Mouse (Mus musculus): ENCODE data around the gene Lpin2. TPM values are rescaled to one million over a fixed set of nuclear protein-coding genes. Genes with fewer than 3 reads are reported as not detected.

Gene Lpin2
- polyA plus RNA-seq, 1 experiment from 2014 or later: 42.5 TPM

DNA sequence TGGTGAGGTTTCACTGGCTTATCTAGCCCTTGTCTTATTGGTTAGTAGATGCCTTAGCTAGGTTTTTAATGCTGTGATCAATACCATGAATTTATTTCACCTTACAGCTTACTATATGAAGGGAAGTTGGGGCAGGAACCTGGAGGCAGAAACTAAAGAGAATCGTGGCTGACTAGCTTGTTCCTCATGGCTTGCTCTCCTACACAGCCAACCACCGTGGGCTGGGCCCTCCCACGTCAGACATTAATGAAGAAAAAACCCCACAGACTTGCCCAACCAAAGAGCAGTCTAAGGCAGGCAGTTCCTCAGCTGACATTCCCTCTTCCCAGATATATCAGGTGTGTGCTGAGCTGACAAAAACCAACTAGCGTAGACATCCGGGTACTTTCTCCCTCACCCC, 41.3 kb downstream of the Lpin2 start:
- H3K4me2 ChIP-seq (ENCODE audit: low read length): no peak overlapping the region
- H3K36me3 ChIP-seq (ENCODE audit: control insufficient read depth, insufficient read depth, low read length): peaks cover 2% of the 10 kb centered on the region; the same call in 1 of the 2 replicates
- H3K27ac ChIP-seq (ENCODE audit: low read depth, low read length): no peak overlapping the region
- no peaks in the 10 kb centered on the region for H3K4me1 ChIP-seq (ENCODE audit: control insufficient read depth, insufficient read depth, low read depth, low read length)
- no peak overlapping the region for H3K4me3 ChIP-seq (ENCODE audit: low read length)
- H3K27me3 ChIP-seq (replicated peaks; ENCODE audit: control insufficient read depth, insufficient read depth, low read length): no peaks in the 10 kb centered on the region
- no peaks in the 10 kb centered on the region for H3K9me3 ChIP-seq (ENCODE audit: control insufficient read depth, low read length)
- no peak overlapping the region for H3K9ac ChIP-seq (ENCODE audit: low read depth, low read length)
- 79% methylated on average over 5 of the region's 5 CpGs for whole genome bisulfite sequencing
- ATAC-seq: no peak

DNA sequence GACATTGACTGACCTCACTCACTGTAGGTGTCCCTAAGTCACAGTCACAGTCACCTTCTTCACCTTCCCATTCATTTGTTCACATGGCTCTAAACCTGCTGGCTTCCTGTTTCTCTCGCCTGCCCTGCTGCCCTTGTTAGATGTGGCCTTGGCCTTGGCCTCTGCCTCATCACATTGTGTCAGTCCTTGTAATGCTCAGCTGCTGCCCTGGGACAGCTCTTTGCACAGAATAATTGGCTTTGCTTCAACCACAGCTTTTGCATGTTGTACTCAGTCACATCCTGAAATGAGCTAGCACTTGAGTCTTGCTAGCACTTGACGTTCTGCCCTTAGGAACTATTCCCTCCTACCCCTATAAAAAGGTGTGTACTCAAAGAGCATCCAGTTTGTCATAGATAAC, 42.2 kb downstream of the Lpin2 start:
- ATAC-seq: no peak
- no peak overlapping the region for H3K27ac ChIP-seq (ENCODE audit: low read depth, low read length)
- H3K4me3 ChIP-seq (ENCODE audit: low read length): no peak overlapping the region
- H3K36me3 ChIP-seq (ENCODE audit: control insufficient read depth, insufficient read depth, low read length): peaks cover 2% of the 10 kb centered on the region; the same call in 1 of the 2 replicates
- H3K27me3 ChIP-seq (replicated peaks; ENCODE audit: control insufficient read depth, insufficient read depth, low read length): no peaks in the 10 kb centered on the region
- H3K9ac ChIP-seq (ENCODE audit: low read depth, low read length): no peak overlapping the region
- H3K4me1 ChIP-seq (ENCODE audit: control insufficient read depth, insufficient read depth, low read depth, low read length): no peaks in the 10 kb centered on the region
- 80% methylated on average over 2 of the region's 2 CpGs for WGBS
- no peak overlapping the region for H3K4me2 ChIP-seq (ENCODE audit: low read length)
- no peaks in the 10 kb centered on the region for H3K9me3 ChIP-seq (ENCODE audit: control insufficient read depth, low read length)

DNA sequence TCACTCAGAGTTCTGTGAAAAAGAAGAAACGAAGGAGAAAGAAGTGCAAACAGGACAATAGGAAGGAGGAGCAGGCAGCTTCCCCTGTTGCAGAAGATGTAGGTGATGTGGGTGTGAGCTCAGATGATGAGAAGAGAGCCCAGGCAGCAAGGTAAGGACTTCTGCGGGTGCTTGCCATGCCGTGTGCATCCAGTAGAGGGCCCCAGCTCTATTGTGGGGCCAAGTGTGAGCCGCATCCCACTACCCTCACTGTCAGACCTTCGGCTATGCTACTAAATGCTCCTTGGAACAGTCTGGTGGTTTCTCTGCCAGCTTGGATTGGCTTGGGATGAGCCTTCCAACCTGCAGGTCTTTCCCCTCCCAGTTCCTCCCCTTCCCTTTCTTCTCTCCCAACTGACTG, 42.7 kb downstream of the Lpin2 start:
- ATAC-seq: no peak
- Histone ChIP-seq H3K4me3 (ENCODE audit: low read length) (no peak overlapping the region), H3K9me3 (ENCODE audit: control insufficient read depth, low read length) (no peaks in the 10 kb centered on the region)

DNA sequence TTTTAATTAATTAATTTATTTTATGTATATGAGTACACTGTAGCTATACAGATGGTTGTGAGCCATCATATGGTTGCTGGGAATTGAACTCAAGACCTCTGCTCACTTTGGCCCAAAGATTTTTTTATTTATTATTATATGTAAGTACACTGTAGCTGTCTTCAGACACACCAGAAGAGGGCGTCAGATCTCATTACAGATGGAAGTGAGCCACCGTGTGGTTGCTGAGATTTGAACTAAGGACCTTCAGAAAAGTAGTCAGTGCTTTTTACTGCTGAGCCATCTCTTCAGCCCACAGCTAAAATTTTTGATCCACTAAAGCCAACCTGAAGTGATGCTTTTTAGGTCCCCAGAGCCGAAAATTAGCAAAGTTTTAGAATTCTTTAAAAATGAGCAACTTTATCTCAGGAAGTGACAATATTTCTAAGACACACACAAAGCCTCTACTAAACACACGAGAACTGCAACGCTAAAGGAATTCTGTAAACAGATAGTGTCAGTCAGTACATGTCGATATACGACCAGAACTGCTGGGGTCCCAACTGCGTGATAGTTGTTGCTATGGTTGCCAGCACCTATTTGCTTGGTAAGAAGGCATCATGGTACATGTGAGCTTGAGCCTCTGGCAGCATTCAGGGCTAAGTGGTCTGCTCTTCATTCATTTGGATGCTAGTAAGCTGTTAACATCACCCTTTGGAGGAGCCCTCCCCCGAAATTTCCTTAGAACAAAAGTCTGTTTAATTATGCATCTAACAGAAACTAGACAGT, 45.0 kb downstream of the Lpin2 start:
- no peak overlapping the region for H3K4me2 ChIP-seq (ENCODE audit: low read length)
- ATAC-seq: no peak
- no peaks in the 10 kb centered on the region for H3K4me1 ChIP-seq (ENCODE audit: control insufficient read depth, insufficient read depth, low read depth, low read length)
- WGBS: 88% methylated on average over 9 of the region's 9 CpGs
- H3K9ac ChIP-seq (ENCODE audit: low read depth, low read length): no peak overlapping the region
- peaks cover 7% of the 10 kb centered on the region for H3K36me3 ChIP-seq (ENCODE audit: control insufficient read depth, insufficient read depth, low read length)
- H3K27ac ChIP-seq (ENCODE audit: low read depth, low read length): no peak overlapping the region
- no peaks in the 10 kb centered on the region for H3K27me3 ChIP-seq (replicated peaks; ENCODE audit: control insufficient read depth, insufficient read depth, low read length)
- H3K4me3 ChIP-seq (ENCODE audit: low read length): no peak overlapping the region
- no peaks in the 10 kb centered on the region for H3K9me3 ChIP-seq (ENCODE audit: control insufficient read depth, low read length)

More for the DNA sequence above, 42.7 kb downstream of the Lpin2 start:
- H3K27ac ChIP-seq (ENCODE audit: low read depth, low read length): no peak overlapping the region
- H3K36me3 ChIP-seq (ENCODE audit: control insufficient read depth, insufficient read depth, low read length): peaks cover 2% of the 10 kb centered on the region; the same call in 1 of the 2 replicates
- no peaks in the 10 kb centered on the region for H3K27me3 ChIP-seq (replicated peaks; ENCODE audit: control insufficient read depth, insufficient read depth, low read length)
- H3K4me2 ChIP-seq (ENCODE audit: low read length): no peak overlapping the region
- H3K9ac ChIP-seq (ENCODE audit: low read depth, low read length): no peak overlapping the region
- H3K4me1 ChIP-seq (ENCODE audit: control insufficient read depth, insufficient read depth, low read depth, low read length): no peaks in the 10 kb centered on the region
- 51% methylated on average over 5 of the region's 5 CpGs for WGBS

DNA sequence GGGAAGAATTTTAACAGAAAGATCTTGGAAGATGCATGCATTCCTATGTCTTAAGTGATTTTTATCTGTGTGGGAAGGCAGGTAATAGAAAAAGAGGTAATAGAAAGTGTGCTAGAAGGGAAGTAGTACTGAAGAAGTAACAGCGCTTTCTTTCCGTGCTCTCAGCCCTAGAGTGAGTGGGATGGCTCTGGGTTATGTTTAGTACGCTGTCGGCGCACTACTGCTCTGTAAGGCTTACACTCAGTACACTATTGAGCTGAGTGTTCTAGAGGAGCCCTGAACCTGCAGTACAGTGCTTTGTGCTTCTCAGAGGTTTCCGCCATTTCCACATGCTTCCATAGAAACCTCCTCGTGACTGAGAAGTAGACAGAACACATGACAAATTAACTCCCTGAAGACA, 46.3 kb downstream of the Lpin2 start:
- no peaks in the 10 kb centered on the region for H3K4me1 ChIP-seq (ENCODE audit: control insufficient read depth, insufficient read depth, low read depth, low read length)
- no peak overlapping the region for H3K9ac ChIP-seq (ENCODE audit: low read depth, low read length)
- H3K9me3 ChIP-seq (ENCODE audit: control insufficient read depth, low read length): no peaks in the 10 kb centered on the region
- WGBS: 84% methylated on average over 7 of the region's 7 CpGs
- peaks cover 7% of the 10 kb centered on the region for H3K36me3 ChIP-seq (ENCODE audit: control insufficient read depth, insufficient read depth, low read length)
- no peak overlapping the region for H3K27ac ChIP-seq (ENCODE audit: low read depth, low read length)
- no peak overlapping the region for H3K4me2 ChIP-seq (ENCODE audit: low read length)
- no peaks in the 10 kb centered on the region for H3K27me3 ChIP-seq (replicated peaks; ENCODE audit: control insufficient read depth, insufficient read depth, low read length)
- H3K4me3 ChIP-seq (ENCODE audit: low read length): no peak overlapping the region
- ATAC-seq: no peak

DNA sequence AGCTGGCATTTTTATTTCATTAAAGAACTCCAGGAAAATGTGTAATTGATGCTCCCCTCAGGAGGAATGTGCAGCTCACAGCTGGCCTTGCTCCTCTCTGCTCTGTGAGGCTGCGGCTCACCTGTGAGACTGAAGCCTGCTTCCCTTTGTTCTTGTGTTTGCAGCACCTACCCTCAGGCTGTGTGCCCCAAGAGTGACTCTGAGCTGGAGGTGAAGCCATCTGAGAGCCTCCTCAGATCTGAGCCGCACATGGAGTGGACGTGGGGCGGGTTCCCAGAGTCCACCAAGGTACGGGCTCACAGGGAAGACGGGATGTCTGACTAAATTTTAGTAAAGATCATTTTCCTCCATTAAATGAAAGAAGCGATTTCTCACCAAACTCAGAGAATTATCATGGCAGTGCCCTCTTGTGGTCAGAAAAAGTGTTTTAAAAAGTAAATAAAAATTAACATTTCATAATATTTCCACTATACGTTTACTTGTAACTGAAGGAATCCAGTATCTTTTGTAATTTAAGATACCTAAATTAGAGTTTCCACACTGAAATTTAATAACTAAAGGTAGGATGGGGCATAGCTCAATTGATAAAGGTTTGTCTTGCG, 47.8 kb downstream of the Lpin2 start:
- no peak for ATAC-seq
- H3K27me3 ChIP-seq (replicated peaks; ENCODE audit: control insufficient read depth, insufficient read depth, low read length): no peaks in the 10 kb centered on the region

DNA sequence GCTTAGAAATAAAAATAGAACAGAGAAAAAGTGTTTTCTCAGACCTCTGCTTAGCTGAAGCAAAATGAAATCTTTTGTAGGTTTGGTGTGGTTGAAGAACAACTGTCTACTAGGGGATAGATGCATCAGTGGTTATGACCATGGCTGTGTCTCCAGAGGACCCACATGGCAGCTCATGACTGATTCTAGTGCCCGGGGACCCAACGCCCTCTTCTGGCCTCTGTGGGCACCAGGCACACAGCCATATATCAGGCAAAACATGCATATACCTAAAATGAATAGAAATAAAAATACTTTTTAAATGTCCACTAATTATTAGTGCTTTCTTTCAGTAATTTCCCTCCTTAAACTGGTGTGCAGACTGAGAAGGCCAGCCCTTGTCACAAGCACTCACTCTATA, 49.6 kb downstream of the Lpin2 start:
- Histone ChIP-seq H3K36me3 (ENCODE audit: control insufficient read depth, insufficient read depth, low read length) (peaks cover 5% of the 10 kb centered on the region), H3K4me3 (ENCODE audit: low read length) (no peak overlapping the region), H3K9me3 (ENCODE audit: control insufficient read depth, low read length) (no peaks in the 10 kb centered on the region), H3K9ac (ENCODE audit: low read depth, low read length) (no peak overlapping the region), H3K4me1 (ENCODE audit: control insufficient read depth, insufficient read depth, low read depth, low read length) (no peaks in the 10 kb centered on the region), H3K27me3 (replicated peaks; ENCODE audit: control insufficient read depth, insufficient read depth, low read length) (no peaks in the 10 kb centered on the region), H3K27ac (ENCODE audit: low read depth, low read length) (no peak overlapping the region), H3K4me2 (ENCODE audit: low read length) (no peak overlapping the region)
- 87% methylated on average over 2 of the region's 2 CpGs for WGBS
- ATAC-seq: no peak

More for the DNA sequence above, 47.8 kb downstream of the Lpin2 start:
- H3K4me1 ChIP-seq (ENCODE audit: control insufficient read depth, insufficient read depth, low read depth, low read length): no peaks in the 10 kb centered on the region
- H3K4me3 ChIP-seq (ENCODE audit: low read length): no peak overlapping the region
- no peak overlapping the region; the same call in 1 of the 2 replicates for H3K9ac ChIP-seq (ENCODE audit: low read depth, low read length)
- 75% methylated on average over 9 of the region's 9 CpGs for WGBS
- H3K9me3 ChIP-seq (ENCODE audit: control insufficient read depth, low read length): no peaks in the 10 kb centered on the region
- H3K27ac ChIP-seq (ENCODE audit: low read depth, low read length): no peak overlapping the region
- H3K4me2 ChIP-seq (ENCODE audit: low read length): no peak overlapping the region
- peaks cover 5% of the 10 kb centered on the region for H3K36me3 ChIP-seq (ENCODE audit: control insufficient read depth, insufficient read depth, low read length)

DNA sequence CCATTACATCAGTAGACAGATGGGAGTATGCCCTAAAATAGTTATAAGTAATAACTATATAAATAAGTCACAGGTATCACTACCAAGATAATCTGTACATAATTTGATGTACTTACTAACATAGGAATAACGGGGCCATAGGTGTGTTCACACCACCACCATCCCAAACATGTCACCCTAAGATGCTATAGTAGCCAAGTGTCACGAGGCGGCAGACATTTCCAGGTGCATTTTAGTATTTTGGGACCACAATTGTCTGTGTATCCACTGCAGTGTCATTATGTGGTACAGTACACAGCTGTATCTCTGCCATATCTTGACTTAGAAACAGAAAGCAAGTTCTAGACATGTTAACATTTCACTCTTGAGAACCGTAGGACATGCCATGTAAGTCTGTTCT, 50.9 kb downstream of the Lpin2 start:
- Histone ChIP-seq H3K4me2 (ENCODE audit: low read length) (no peak overlapping the region), H3K4me1 (ENCODE audit: control insufficient read depth, insufficient read depth, low read depth, low read length) (no peaks in the 10 kb centered on the region), H3K27ac (ENCODE audit: low read depth, low read length) (no peak overlapping the region), H3K9ac (ENCODE audit: low read depth, low read length) (no peak overlapping the region), H3K27me3 (replicated peaks; ENCODE audit: control insufficient read depth, insufficient read depth, low read length) (no peaks in the 10 kb centered on the region), H3K9me3 (ENCODE audit: control insufficient read depth, low read length) (no peaks in the 10 kb centered on the region), H3K4me3 (ENCODE audit: low read length) (no peak overlapping the region), H3K36me3 (ENCODE audit: control insufficient read depth, insufficient read depth, low read length) (peaks cover 5% of the 10 kb centered on the region)
- 97% methylated on average over 4 of the region's 4 CpGs for WGBS
- ATAC-seq: no peak

DNA sequence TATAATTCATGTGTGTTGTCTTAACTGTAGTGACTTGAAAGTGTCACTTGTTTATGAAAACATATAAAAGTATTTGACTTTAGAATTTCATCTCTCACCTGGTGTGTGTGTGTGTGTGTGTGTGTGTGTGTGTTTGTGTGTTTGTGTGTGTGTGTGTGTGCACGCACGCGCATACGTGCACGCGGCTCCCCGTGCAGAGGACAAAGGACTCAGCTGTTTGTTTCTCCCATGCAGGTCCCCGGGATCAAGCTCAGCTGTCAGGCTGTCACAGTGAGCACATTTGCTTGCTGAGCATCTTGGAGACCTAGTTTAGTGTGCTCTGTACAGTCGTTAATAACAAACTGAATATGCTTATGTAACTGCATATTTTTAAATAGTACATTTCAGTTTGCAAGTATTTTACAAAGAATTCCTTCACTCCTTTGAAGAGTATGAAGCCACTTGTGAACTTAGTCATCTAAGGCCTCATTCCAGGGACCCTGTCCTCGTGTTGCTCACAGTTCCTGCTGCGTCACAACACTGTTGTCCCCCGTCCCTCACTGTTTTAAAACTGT, 51.8 kb downstream of the Lpin2 start:
- no peak overlapping the region for H3K4me2 ChIP-seq (ENCODE audit: low read length)
- H3K9ac ChIP-seq (ENCODE audit: low read depth, low read length): no peak overlapping the region
- no peaks in the 10 kb centered on the region for H3K9me3 ChIP-seq (ENCODE audit: control insufficient read depth, low read length)
- H3K4me1 ChIP-seq (ENCODE audit: control insufficient read depth, insufficient read depth, low read depth, low read length): no peaks in the 10 kb centered on the region
- no peak overlapping the region for H3K4me3 ChIP-seq (ENCODE audit: low read length)
- H3K27me3 ChIP-seq (replicated peaks; ENCODE audit: control insufficient read depth, insufficient read depth, low read length): no peaks in the 10 kb centered on the region
- peaks cover 9% of the 10 kb centered on the region for H3K36me3 ChIP-seq (ENCODE audit: control insufficient read depth, insufficient read depth, low read length)
- H3K27ac ChIP-seq (ENCODE audit: low read depth, low read length): no peak overlapping the region
- WGBS: 89% methylated on average over 12 of the region's 12 CpGs
- ATAC-seq: no peak
